Mouse (Mus musculus) telencephalon, adult 2 months (tissue): ENCODE measurements around the gene Rassf5.

Experiments
- DNase-seq: peaks from one replicate; pipeline ENCODE4 v3.0.0-alpha.2; 2011; ENCODE audit warnings: low read depth, low spot score

Rassf5 gene

GRCm38 (mm10) chr1:131208081-131208480, 37.0 kb downstream of the Rassf5 start:
- DNase-seq: no peak

- DNase-seq: no peak
Observed at GRCm38 (mm10) chr1:131207531-131207930, 37.5 kb downstream of the Rassf5 start.

GRCm38 (mm10) chr1:131206342-131206741, 38.7 kb downstream of the Rassf5 start:
- DNase-seq: no peak

- no peak for DNase-seq
Observed at GRCm38 (mm10) chr1:131204461-131204860, 40.6 kb downstream of the Rassf5 start.

GRCm38 (mm10) chr1:131201391-131201790, 43.7 kb downstream of the Rassf5 start:
- no peak for DNase-seq

GRCm38 (mm10) chr1:131200588-131200987, 44.5 kb downstream of the Rassf5 start:
- DNase-seq: no peak

GRCm38 (mm10) chr1:131199976-131200375, 45.1 kb downstream of the Rassf5 start:
- no peak for DNase-seq

GRCm38 (mm10) chr1:131199118-131199821, 45.8 kb downstream of the Rassf5 start:
- DNase-seq: no peak

GRCm38 (mm10) chr1:131198417-131198960, 46.6 kb downstream of the Rassf5 start:
- no peak for DNase-seq

GRCm38 (mm10) chr1:131196107-131196506, 49.0 kb downstream of the Rassf5 start:
- no peak for DNase-seq

GRCm38 (mm10) chr1:131195653-131196052, 49.4 kb downstream of the Rassf5 start:
- DNase-seq: no peak

- DNase-seq: no peak
Observed at GRCm38 (mm10) chr1:131193746-131194145, 51.3 kb downstream of the Rassf5 start.

GRCm38 (mm10) chr1:131188655-131189054, 56.4 kb downstream of the Rassf5 start:
- DNase-seq: no peak

- DNase-seq: no peak
Observed at GRCm38 (mm10) chr1:131187856-131188255, 57.2 kb downstream of the Rassf5 start.

- DNase-seq: no peak
Observed at GRCm38 (mm10) chr1:131186995-131187394, 58.1 kb downstream of the Rassf5 start.

GRCm38 (mm10) chr1:131185821-131186506, 59.1 kb downstream of the Rassf5 start:
- DNase-seq: peak; percentile 69

- no peak for DNase-seq
Observed at GRCm38 (mm10) chr1:131184956-131185660, 60.0 kb downstream of the Rassf5 start.

GRCm38 (mm10) chr1:131184253-131184955, 60.7 kb downstream of the Rassf5 start:
- DNase-seq: peak; percentile 49

GRCm38 (mm10) chr1:131183201-131183600, 61.9 kb downstream of the Rassf5 start:
- DNase-seq: no peak

- no peak for DNase-seq
Observed at GRCm38 (mm10) chr1:131181642-131182527, 63.2 kb downstream of the Rassf5 start.

GRCm38 (mm10) chr1:131180386-131180785, 64.7 kb downstream of the Rassf5 start:
- no peak for DNase-seq
